Mouse (Mus musculus): ENCODE measurements around the gene Pdhx.

GRCm38 (mm10) chr2:103081117-103081516 lies 7.8 kb upstream of the Pdhx start:
- no peak for TF ChIP-seq TAL1 (conservative IDR thresholded peaks at IDR 0.05; ENCODE audit: low read depth, low read length)
- TF ChIP-seq CTCF (IDR thresholded peaks at IDR 0.05; ENCODE audit: low read depth, low read length): no peak
- TF ChIP-seq POLR2AphosphoS5 (IDR thresholded peaks at IDR 0.05; ENCODE audit: insufficient replicate concordance, low read depth, low read length): no peak
